Mouse (Mus musculus): ENCODE measurements at regions not wholly inside any gene's neighbourhood (a gene's known extent, or its start where the extent isn't known, plus 50 kb on each side); places are given as distances from the start of the nearest gene placed in this dataset.
"Not testable (repeated sequence)": the region's sequence is repeated elsewhere in the genome, so short reads cannot be mapped to it uniquely, and the experiment has no call there.

DNA sequence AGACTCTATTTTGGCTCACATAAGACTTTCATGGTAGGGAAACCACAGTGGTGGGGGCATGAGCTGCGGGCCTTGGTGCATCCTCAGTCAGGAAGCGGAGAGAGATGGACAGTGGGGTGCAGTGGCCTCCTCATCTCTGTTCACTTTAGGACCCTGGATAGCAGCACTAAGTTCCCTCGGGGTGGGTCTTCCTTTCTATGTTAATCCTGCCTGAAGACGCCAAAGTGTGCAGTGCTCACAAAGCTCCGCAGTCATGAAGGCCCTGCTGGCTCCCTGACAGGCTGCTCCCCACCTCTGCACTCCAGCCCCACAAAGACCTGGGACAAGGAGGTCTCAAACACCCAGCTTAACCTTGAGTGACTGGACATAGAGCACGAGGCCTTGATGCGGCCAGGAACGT, 56.8 kb downstream of the Sox1 start:
- no peak for DNase-seq

DNA sequence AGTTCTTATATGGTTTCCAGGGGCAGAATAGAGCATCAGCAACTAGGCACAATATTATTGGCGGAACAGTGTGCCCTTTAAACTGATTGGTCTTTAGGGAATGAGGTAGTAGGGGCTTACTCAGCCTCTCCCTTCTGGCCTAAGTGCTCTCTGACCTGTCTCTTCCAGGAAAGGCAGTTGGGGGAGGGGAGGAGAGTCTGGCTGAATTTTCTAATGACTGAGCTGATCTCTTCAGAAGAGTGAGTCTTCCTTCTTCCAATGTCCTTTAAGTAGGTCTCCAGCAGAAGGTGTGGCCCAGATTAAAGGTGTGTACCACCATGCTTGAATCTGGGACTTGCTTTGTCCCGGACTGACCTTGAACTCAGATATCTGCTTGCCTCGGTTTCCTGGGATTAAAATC, 60.3 kb downstream of the Sox1 start:
- not testable (repeated sequence) for DNase-seq

DNA sequence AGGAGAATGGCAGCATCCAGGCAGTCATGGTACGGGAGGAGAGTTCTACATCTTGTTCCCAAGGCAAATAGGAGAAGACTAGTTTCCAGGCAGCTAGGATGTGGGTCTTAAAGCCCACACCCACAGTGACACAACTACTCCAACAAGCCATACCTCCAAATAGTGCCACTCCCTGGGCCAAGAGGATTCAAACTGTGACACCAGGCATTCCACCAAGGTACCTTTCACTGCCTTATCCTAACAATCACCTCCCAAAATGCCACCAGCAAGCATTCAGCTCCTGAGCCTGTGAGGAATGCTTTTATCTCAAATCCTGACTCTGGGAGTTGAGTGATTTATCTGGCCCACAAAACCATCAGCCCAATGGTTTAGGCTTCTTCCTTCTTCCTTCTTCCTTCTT, 61.2 kb downstream of the Sox1 start:
- no peak for DNase-seq

DNA sequence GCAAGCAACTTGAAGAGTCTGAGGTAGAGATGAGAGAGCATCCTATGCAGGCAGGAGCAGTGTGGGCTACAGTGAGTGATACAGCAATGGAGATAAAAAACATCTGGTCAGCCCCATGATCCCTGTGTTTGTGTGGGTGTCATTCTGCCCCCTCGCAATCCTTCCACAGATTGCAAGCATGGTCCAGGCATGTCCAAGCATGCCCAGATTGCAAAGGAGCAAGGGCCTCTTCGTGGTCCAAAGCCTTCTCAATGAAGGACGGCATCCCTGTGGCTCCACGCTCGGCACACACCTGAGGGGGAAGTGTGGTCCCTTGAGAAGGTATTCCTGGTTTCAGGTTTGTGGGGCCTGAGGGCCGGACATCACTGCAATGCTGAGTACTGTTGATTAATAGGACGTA, 61.9 kb downstream of the Sox1 start:
- DNase-seq = no peak

DNA sequence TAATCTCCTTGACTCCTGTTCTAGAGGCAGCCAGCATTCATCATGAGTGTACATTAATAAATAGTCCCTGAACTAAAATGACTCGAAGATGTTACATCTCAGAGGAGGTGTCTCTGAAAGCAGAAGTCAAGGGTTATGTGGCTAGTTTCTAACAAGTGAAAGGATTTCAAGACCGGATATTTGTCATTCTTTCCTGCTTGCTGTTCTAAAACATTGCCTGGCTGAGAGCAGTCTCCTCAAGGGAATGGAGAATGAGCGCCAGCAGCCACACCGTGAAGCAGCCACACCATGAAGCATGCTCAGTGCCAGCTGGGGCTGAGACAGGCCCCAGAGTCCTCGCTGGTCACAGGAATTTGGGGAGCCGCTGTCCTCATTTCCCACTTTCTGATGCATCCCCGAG, 71.8 kb downstream of the Sox1 start:
- DNase-seq = no peak

DNA sequence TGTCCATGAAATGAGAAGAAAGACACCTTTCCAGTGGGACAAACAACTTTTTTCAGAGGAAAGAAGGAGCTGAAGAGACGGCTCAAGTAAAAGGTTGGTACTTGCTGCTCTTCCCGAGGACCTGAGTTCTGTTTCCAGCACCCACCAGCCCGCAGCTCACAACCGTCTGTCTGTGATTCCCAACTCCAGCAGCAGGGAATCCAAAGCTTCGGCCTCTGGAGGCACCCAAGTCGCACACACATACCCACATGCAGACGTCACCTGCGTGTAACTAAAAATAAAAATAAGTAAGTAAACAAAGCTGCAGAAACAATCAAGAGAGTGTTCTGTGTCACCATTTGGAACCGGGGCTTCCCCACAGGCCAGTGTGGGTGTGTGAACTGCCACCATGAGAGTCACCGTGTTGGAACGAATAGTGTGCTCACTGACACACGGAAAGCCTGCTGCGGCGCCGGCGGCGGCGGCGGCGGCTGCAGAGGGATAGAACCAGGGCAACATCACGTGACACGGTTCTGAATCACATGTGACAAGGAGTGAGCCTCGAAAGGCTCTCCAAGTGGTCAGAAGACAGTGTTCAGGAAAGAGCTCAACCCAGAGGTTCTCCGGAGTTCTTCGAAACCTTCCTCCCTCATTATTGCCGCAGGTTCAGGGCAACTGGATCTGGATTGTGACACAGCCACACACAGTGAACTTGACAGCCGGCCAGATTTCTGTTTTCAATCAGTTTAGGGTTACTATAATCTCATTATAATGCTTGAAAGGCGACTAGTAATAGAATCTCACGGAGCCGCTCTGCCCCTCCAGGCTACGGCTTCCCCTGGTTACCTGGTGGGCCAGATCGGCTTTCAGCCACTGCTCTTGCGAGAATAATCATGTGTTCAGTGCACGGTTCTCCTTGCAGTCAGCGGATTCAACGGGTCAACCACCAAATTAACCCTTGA, 72.6 kb downstream of the Sox1 start:
- no peak for DNase-seq

DNA sequence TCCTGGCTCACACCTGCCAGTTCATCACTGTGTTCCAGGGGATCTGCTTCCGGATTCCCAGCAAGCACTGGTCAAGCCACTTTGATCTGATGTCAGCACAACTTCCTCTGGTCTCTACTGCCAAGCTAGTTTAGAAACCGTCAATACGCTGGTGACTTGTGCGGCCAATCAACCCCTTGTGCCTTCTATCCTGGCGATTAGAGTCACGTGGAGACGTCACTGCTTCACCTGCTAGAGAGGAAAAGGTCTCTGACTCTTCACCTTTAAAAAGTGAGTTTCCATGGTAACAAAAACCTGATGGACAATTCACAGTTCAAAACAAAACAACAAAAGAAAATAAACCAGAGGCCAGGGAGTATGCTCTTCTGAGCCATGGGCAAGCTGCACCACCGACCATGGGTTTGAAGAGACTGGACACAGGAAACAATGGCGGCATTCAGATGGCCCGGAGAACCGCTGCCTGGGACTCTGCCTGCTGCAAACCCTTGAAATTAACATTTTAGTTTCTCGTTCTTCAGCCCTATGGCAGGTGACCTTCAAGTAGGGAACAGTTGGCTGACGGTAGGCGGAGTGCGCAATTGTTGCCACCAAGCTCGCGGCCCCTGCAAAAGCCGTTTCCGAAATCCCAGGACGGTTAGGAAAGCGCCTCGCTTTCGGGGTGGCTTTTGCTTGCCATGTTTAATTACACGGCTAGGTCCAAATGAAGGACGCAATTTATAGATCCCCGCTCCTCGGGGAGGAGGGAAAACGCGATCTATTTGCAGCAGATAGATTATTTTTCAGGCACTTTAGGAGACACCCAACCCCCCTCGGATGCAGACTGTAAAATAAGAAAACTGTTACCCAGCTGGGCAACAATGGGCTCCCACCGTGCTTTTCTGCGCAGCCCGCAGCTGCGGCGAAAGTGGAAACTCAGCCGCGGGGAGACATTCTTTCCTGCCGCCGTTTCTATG, 82.6 kb downstream of the Sox1 start:
- peak; percentile 6 for DNase-seq

DNA sequence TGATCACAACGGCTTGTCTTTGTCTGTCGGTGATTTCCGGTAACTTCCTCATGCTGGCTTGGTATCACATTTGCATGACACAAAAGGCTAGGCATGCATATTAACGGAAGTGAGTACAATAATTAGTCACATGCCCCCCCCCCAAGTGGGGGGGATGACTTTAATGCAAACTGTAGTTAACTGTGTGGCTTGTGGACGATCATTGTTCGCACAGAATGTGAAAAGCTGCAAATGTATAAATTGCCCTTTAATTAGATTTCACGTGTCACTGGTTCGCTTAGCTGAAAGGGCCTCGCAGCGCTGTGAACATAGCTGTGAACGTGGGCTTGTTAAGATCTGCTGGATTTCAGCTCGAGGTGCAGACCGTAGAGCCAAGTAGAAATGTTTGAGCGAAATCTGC, 86.8 kb downstream of the Sox1 start:
- DNase-seq = no peak

DNA sequence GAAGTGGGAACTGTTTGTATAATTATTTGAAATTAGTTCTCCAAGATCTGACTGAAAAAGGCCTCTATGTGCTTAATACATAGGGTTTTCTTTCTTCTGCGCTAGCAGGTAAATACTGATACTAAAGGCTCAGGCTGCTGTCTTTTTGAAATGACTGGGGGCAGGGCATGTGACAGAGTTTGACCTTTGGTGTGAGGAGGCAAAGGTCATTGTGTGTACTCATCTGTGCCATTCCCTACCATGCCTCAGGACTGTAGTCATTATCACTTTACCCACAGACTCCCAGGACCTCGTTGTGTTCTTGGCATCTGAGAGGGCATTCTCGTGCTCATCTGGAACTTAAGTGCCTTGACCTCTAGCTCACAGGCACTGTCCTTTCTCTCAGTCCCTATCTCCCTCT, 88.5 kb downstream of the Sox1 start:
- DNase-seq = no peak

DNA sequence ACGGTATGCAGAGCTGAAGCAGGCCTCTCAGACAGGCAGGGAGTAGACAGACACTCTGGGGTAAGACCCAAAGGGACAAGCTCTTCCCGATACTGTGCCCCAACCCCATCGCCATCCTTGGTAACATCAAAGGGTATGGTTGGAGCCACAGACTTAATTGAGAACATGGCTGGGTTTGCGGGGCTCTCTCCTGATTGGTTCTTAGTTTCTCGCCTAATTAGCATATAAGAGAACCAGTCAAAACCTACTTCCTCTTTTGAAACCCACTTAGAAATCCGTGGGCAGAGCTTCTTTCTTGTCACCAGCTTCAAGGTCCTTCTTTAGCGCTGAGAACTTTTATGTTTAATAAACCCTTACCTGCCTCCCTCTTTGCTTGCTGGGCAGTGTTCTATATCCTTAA, 87.5 kb upstream of the Spaca7 start:
- DNase-seq = no peak

DNA sequence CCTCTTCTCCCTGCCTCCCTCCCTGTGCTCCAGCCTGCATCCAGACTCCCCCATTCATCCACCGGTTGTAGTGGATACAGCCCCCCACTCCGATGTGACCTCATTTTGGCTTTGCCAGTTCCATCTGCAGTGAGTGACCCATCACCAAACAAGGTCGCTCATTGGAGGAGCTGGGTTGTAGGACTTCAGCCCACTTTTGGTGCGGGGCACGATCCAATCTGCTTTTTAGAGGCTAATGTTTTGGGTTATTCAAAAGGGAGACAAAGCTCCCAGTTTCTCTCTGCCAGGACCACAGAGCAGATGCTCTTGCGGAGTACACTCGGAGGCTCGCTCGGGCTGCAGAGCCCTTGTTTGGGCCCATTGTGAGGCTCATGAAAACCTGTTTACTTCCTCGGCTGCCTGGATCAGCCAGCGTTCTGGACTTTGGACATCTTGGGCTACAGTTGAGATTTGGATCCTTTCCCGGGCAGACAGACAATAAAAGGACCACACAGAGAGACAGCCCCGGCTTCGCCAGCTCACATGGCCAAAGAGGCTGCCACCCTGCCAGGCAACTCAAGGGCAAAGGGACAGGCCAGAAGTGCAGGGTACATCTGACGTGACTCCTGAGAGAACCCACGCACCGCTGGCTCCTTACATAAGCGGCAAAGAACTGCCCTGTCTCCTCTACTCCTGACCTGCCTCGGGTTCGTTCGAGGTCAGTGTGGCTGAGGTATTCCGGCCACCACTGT, 86.3 kb upstream of the Spaca7 start:
- DNase-seq = no peak

DNA sequence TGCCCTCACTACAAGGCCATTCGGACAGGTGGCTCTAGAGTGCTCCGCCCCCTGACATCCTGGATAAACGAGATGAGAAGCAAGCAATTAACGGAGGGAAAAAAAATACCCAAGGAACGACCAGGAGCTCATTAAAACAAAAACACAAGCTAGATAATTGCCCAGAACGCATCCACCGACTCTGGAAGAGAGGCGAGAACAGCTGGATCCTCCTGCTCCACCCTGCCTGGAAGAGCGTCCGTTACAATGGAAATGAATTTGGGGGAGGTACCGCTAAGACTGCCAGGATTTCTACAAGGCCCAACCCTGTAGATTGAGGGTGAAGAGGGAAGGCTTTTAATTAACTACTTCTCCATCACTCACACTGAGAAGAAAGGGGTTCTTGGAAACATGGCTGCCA, 85.6 kb upstream of the Spaca7 start:
- DNase-seq = no peak

DNA sequence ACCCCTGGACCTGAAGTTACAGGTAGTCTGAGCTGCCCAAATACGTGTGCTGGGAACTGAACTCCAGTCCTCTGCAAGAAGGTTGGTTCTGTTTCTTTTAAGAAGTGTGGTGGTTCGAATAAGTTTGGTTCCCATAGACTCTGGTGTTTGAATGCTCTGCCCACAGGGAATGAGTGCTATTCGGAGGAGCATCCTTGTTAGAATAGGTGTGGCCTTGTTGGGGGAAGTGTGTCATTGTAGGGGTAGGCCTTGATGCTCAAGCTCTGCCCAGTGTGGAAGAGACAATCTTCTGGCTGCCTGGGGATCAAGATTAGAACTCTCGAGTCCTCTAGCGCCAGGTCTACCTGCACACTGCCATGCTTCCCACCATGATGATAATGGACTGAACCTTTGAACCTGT, 83.6 kb upstream of the Spaca7 start:
- DNase-seq = no peak

DNA sequence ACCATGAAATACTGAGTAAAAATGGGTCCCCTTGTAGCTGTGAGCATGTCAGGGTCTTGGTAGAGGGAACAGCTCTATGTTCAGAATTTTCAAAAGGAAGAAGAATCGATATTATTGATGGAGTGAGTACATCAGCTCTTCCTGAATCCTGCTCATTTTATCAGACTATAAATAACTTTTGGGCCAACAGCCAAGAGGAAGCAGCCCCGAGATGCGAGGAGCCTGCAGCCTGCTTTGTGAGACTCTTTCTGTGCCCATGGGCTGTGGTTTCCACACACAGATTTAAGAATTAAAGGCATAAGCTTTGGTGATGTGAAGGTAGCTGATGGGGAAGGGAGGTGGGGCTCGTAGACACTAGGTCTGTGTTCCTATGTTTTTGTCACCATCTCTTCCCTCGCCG, 81.4 kb upstream of the Spaca7 start:
- no peak for DNase-seq

DNA sequence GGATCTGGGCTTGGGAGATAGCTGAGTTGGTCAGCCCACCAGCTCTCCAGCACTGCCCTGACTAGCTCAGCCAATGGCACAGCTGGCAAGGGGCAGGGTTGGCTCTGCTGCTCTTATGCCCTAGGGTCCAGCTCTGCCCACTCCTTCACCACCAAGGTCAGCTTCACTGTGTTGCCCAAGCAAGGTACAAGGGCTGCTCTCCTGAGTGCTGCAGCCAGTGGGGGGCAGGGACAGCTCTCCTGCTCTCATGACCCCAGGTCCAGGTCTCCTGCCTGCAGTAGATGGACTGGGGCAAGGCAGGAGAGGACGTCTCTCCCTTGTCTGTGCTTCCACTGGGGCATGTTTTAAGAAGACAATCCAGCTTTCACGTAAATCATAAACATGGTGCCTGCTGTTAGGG, 80.4 kb upstream of the Spaca7 start:
- no peak for DNase-seq

DNA sequence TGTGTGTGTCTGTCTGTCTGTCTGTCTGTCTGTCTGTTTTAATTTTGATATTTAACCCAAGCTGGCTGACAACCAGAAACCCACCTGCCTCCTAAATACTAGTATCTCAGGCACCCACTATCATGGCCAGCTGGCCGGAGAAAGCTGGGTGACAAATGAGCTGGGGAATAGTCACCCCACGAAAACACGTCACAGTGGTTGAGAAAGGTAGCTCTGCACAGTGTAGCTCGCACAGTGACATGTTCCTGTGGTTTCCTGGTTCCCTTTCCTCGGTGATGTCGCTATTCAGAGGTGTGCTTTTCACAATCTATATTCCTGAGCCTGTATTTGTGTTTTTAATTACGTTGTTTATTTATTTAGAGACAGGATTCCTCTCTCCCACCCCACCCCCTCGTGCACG, 78.3 kb upstream of the Spaca7 start:
- no peak for DNase-seq

DNA sequence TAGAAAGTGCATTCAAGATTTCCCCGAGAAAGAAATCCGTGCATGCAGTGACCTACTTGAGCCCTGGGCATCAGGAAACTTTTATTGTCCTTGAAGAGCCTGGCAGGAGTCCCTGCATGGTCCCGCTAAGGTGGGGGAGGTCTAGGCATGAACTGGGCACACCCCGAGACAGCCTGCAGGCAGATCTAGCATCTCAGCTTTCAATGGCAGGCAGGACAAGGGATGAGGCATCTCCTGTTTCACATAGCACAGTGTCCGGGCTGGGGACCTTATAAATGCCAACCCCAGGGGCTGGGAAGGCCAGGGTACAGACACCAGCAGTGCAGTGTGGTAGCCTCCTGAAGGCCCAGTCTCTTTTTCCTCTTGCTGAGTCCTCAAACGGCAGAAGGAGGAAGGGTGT, 75.4 kb upstream of the Spaca7 start:
- no peak for DNase-seq

DNA sequence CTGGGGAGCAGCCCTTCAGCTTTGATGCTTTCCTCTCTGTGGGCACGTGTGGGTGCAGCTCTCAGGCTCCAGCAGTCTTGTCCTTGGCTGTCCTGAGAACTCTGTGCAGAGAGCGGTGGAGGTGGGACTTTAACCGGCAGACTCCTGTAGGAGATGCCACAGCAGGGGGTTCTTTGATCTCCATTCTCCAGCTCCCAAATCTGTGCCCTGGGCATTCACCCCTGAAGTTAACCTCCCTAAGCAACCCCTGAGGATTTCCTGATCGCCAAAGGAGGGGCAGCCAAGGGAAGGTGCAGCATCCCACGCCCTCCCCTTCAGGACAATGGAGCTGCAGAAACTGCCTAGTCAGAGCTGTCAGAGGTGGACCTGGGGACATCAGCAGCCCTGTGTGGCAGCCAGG, 73.2 kb upstream of the Spaca7 start:
- no peak for DNase-seq

DNA sequence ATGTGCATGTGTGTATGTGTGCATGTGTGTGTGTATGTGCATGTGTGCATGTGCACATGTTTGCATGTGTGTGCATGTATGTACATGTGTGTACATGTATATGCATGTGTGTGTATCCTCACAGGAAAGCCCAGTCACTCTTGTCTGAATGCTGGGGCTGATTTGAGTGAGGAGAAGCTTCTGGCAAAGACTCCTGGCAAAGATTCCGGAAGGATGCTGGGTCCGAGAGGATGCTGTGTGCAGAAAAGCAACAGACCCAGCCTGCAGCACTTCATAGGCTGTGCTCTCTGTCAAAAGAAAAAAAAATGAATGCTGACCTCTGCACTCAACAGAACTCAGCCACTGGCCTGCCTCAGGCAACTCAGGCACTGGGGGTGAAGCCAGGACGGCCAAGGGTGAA, 72.5 kb upstream of the Spaca7 start:
- no peak for DNase-seq

DNA sequence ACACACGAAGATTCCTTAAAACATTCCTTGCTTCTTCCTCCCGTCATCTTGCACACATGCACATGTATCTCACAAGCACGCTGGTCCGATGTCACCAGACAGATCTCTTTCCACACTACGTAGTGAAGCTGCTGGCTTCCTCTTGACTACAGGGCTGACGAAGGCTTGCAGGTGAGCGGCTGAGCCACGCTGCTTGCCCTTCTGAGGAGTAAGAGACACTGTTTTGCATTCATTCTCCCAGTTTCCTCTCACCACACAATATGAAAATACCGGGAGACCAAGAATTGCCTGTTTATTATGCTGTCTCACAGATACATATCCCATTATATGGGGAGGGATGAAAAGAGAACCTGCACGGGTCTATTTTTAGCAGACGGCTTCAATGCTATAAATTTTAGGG, 71.0 kb upstream of the Spaca7 start:
- DNase-seq = no peak

DNA sequence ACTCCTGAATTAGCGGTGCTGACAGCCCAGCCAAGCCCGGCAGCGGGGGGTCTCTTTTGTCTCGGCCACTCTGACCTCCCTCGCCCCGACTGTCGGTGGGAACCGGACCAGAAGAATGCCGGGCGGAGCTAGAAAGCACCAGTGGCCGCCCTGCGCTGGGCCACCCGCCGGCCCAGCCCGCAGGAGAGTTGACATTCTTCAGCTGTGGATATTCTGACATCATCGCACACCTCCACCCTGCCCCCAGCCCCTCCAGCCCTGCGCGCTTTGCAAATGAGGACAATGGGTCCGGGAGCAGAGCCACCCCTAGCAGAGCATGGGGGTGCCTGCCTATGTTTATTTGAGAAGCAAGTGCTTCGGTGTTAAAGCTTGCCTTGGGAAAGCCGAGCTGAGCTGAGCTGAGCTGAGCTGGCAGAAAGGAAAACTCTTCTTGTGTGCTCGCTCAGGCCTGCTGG, 70.5 kb upstream of the Spaca7 start:
- no peak for DNase-seq

DNA sequence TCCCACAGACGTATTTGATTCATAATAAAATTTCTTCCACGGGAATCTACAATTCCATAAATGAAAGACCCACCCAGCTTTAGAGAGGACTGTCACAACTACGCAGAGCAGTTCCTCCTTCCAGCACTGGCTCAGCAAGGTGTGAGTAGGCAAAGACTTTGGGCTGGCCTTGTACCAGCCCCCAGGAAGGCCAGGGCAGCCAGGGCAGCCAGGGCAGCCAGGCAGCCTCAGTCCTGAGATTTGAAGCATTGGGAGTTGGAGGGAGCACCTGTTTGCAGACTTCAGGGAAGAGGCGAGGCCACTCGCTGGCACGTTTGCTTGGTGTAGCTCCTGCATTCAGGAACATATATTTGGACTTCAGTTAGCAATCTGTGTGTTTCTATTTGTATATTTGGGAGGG, 70.0 kb upstream of the Spaca7 start:
- DNase-seq = no peak

DNA sequence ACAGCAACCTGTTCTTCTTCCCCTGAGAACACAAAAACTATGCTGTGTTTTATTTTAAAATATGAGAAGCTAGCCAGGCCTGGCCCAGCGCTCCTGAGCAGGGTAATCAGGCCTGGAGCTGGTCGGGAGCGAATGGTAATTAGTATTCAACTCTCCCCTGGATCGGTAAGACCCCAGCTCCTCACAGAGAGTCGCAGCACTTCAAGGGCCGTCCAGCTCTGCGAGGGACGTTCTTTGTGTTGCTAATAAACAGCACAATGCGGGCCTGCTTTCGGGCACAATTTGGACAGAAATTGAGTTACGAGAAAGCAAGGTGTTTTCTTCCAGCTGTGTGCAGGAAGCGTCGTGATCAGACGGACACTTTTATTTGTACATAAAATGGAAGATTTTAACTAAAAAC, 69.5 kb upstream of the Spaca7 start:
- no peak for DNase-seq

Measured in adrenal gland, postnatal 25 days (tissue).